Mouse (Mus musculus) CH12.LX (cell line): ENCODE measurements around the gene Ralbp1.

Experiments used
- CTCF ChIP-seq, 2 experiments: IDR thresholded peaks in 1 of 2; conservative IDR thresholded peaks in 1 of 2; 2 replicates each; pipeline ENCODE4 v1.5.1; 2011 to 2012; ENCODE audit warnings: low read depth in 2 of 2, low read length in 2 of 2, improper control_type of control experiment in 1 of 2, inconsistent platforms in 1 of 2, mild to moderate bottlenecking in 1 of 2, moderate library complexity in 1 of 2
- HCFC1 ChIP-seq: IDR thresholded peaks from 2 replicates; pipeline ENCODE4 v1.6.1; 2012; ENCODE audit warnings: low read depth, mild to moderate bottlenecking, inconsistent platforms, low read length, improper control_type of control experiment
- RAD21 ChIP-seq: IDR thresholded peaks from 2 replicates; pipeline ENCODE4 v1.6.1; 2011; ENCODE audit warnings: low read depth, mild to moderate bottlenecking, low read length, improper control_type of control experiment, moderate library complexity
- USF1 ChIP-seq: IDR thresholded peaks from 2 replicates; pipeline ENCODE4 v1.6.1; 2014; ENCODE audit warnings: low read depth, mild to moderate bottlenecking, inconsistent platforms, low read length, improper control_type of control experiment

DNA sequence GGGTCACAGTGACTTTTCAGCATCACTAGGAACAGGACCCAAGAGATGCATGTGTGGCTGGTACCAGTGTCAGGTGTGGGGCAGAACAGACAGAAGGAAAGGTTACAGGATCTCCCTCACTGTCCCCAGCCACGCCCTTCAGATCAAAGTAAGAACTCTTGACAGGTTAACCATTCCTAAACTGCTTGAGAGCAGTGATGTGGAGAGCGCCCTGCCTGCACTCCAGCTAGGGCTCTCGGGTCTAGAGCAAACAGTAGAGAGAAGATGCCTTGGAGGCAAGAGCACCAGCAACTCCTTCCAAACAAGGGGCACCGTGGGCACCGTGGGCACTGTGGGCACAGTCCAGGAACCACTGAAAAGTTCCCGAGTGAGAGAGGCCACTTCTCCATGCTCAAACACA lies 32.3 kb downstream of the Ralbp1 start:
- TF ChIP-seq HCFC1 (no peak), CTCF (conservative IDR thresholded peaks at IDR 0.05 in 1 of 2, IDR thresholded peaks at IDR 0.05 in 1 of 2; ENCODE audit: low read depth in 2 of 2, low read length in 2 of 2) (no peak), USF1 (no peak), RAD21 (no peak)
